Comparison of ENCODE assay signal across 11 mouse cellular contexts in genomic region chr11:100721776-100722492, GRCm38 (mm10). TPM values are rescaled to one million over a fixed set of nuclear protein-coding genes. Genes with fewer than 3 reads are reported as not detected.
DNase-seq lines count a peak whose midpoint lies in the region; ATAC-seq and TF ChIP-seq lines count a peak whose summit lies in the region.
"Had no signal": no experiment of that assay in that cellular context is flagged by ENCODE, and none has a peak within 500 bp of the region (broad histone marks: within the 10 kb centered on the region; RNA-seq: fewer than 3 reads in every experiment).

No protein-coding gene starts in this region.

- H3K27ac ChIP-seq in heart, embryonic 11.5 days (ENCODE audit: low read depth, low read length), result peak overlapping the region; percentile 86
- peak overlapping the region; percentile 28 for H3K27ac ChIP-seq in hindbrain, postnatal 0 days
- H3K27ac ChIP-seq in liver, embryonic 16.5 days (ENCODE audit: low read length), result peak overlapping the region; percentile 51

- no peak for DNase-seq in heart, postnatal 25 days (ENCODE audit: low spot score)
- peak; percentile 56 for DNase-seq in Muller cell, postnatal 12 days (ENCODE audit: inconsistent ontology term)
- DNase-seq in hindbrain, postnatal 0 days (ENCODE audit: low spot score), result no peak
- no peak for DNase-seq in layer of hippocampus, postnatal 25 days (ENCODE audit: extremely low spot score in 1 of 2, low spot score in 1 of 2)
- DNase-seq in embryo, embryonic 11 days, result no peak
- DNase-seq: lung, adult 18-20 months; thymus, adult 18-20 months had no signal

- TF ChIP-seq CTCF in hindbrain, postnatal 0 days (IDR thresholded peaks at IDR 0.05; ENCODE audit: low read depth), result no peak

- peak overlapping the region; percentile 16; the same call in 1 of the 2 replicates for H3K4me2 ChIP-seq in heart, embryonic 11.5 days
- H3K4me2 ChIP-seq in hindbrain, postnatal 0 days (ENCODE audit: low read depth, low read length), result no peak overlapping the region
- H3K4me2 ChIP-seq in liver, embryonic 16.5 days (ENCODE audit: low read depth, low read length), result peak overlapping the region; percentile 1; the same call in 1 of the 2 replicates

- no peak overlapping the region for H3K4me3 ChIP-seq in heart, embryonic 11.5 days (ENCODE audit: low read depth, low read length)
- no peak overlapping the region for H3K4me3 ChIP-seq in hindbrain, postnatal 0 days (ENCODE audit: low read length)
- H3K4me3 ChIP-seq in liver, embryonic 16.5 days (ENCODE audit: low read depth, low read length), result no peak overlapping the region

- WGBS in heart, embryonic 11.5 days (ENCODE audit: insufficient replicate concordance), result 40% methylated on average over 8 of the region's 8 CpGs
- 63% methylated on average over 8 of the region's 8 CpGs for WGBS in hindbrain, postnatal 0 days
- 13% methylated on average over 8 of the region's 8 CpGs for WGBS in liver, embryonic 16.5 days (ENCODE audit: insufficient replicate concordance)

- ATAC-seq in heart, embryonic 11.5 days (replicated peaks; ENCODE audit: insufficient number of reproducible peaks, low FRiP score, low TSS enrichment), result no peak
- ATAC-seq in hindbrain, postnatal 0 days, result no peak
- ATAC-seq in liver, embryonic 16.5 days (ENCODE audit: low read depth), result peak; percentile 25; the same call in 1 of the 2 replicates
- ATAC-seq in cerebellum, adult (ENCODE audit: insufficient number of reproducible peaks, low FRiP score, low TSS enrichment), result no peak

- intact Hi-C loops in heart, postnatal 25 days (cut with DNase I), result no loop called here

- 0 out of 2 replicates have a peak overlapping the region, but pooled peaks have one; percentile 46 for H3K9ac ChIP-seq in heart, embryonic 11.5 days (ENCODE audit: low read depth, low read length)
- no peak overlapping the region for H3K9ac ChIP-seq in hindbrain, postnatal 0 days (replicated peaks; ENCODE audit: low read length)
- H3K9ac ChIP-seq in liver, embryonic 16.5 days (ENCODE audit: low read depth, low read length), result peak overlapping the region; percentile 14; the same call in 1 of the 2 replicates

- H3K9me3 ChIP-seq in heart, embryonic 11.5 days (replicated peaks; ENCODE audit: control insufficient read depth, low read length), result no peaks in the 10 kb centered on the region
- H3K9me3 ChIP-seq in hindbrain, postnatal 0 days (ENCODE audit: low read length), result no peaks in the 10 kb centered on the region
- no peaks in the 10 kb centered on the region for H3K9me3 ChIP-seq in liver, embryonic 16.5 days (replicated peaks; ENCODE audit: control insufficient read depth, low read length)

- peaks cover 8% of the 10 kb centered on the region for H3K36me3 ChIP-seq in heart, embryonic 11.5 days (ENCODE audit: control insufficient read depth, insufficient read depth, low read length)
- peaks cover 12% of the 10 kb centered on the region; the same call in 1 of the 2 replicates for H3K36me3 ChIP-seq in hindbrain, postnatal 0 days (ENCODE audit: insufficient read depth, low read length)
- peaks cover 26% of the 10 kb centered on the region for H3K36me3 ChIP-seq in liver, embryonic 16.5 days (ENCODE audit: control insufficient read depth, insufficient read depth)

- H3K4me1 ChIP-seq in heart, embryonic 11.5 days (ENCODE audit: control insufficient read depth, insufficient read depth, low read length), result peaks cover 45% of the 10 kb centered on the region
- H3K4me1 ChIP-seq in hindbrain, postnatal 0 days (ENCODE audit: insufficient read depth, low read length), result peaks cover 8% of the 10 kb centered on the region; the same call in 1 of the 2 replicates
- H3K4me1 ChIP-seq in liver, embryonic 16.5 days (ENCODE audit: control insufficient read depth, low read depth, low read length), result peaks cover 39% of the 10 kb centered on the region

- H3K27me3 ChIP-seq in heart, embryonic 11.5 days (ENCODE audit: control insufficient read depth, insufficient read depth, low read length), result no peaks in the 10 kb centered on the region
- H3K27me3 ChIP-seq in hindbrain, postnatal 0 days (ENCODE audit: insufficient read depth, low read length), result no peaks in the 10 kb centered on the region
- H3K27me3 ChIP-seq in liver, embryonic 16.5 days (ENCODE audit: control insufficient read depth, insufficient read depth, low read depth, low read length), result no peaks in the 10 kb centered on the region

RNA-seq across cellular contexts. Expression of gene Hspb9, which starts 8.3 kb away (rescaled TPM):
- polyA plus RNA-seq in heart, embryonic 11.5 days (2014; fragmentation: Nextera tagmentation; extraction: Ambion mirVana), result 0.37 TPM in 1 of 2 replicates, not detected in the other
- total RNA-seq in heart, postnatal 25 days (2021), result not detected
- total RNA-seq in hindbrain, postnatal 0 days (2014; rRNA removed), result not detected in 2 replicates
- 0.24 and 0.28 TPM in 2 replicates for polyA plus RNA-seq in hindbrain, postnatal 0 days (2015; fragmentation: Nextera tagmentation; extraction: Ambion mirVana)
- 0.24 TPM in 1 of 2 replicates, not detected in the other for polyA plus RNA-seq in liver, embryonic 16.5 days (2015; fragmentation: Nextera tagmentation; extraction: Ambion mirVana)
- not detected for total RNA-seq in layer of hippocampus, postnatal 25 days (2021)
- polyA plus RNA-seq: embryonic facial prominence, embryonic 11.5 days had no signal

RNA-seq across cellular contexts. Expression of gene Kat2a, which starts 9.7 kb away (rescaled TPM):
- 36.7 and 37.9 TPM in 2 replicates for polyA plus RNA-seq in heart, embryonic 11.5 days (2014; fragmentation: Nextera tagmentation; extraction: Ambion mirVana)
- 10 to 100 TPM; 12.3 to 13.6 TPM for total RNA-seq in heart, postnatal 25 days (2021)
- total RNA-seq in hindbrain, postnatal 0 days (2014; rRNA removed), result 62.6 and 63.3 TPM in 2 replicates
- polyA plus RNA-seq in hindbrain, postnatal 0 days (2015; fragmentation: Nextera tagmentation; extraction: Ambion mirVana), result 56.0 and 61.7 TPM in 2 replicates
- polyA plus RNA-seq in liver, embryonic 16.5 days (2015; fragmentation: Nextera tagmentation; extraction: Ambion mirVana), result 9.9 and 12.0 TPM in 2 replicates
- total RNA-seq in layer of hippocampus, postnatal 25 days (2021), result 10 to 100 TPM; 55.6 to 55.9 TPM

RNA-seq across cellular contexts. Expression of gene Rab5c, which starts 16.1 kb away (rescaled TPM):
- 30.8 and 41.1 TPM in 2 replicates for polyA plus RNA-seq in heart, embryonic 11.5 days (2014; fragmentation: Nextera tagmentation; extraction: Ambion mirVana)
- total RNA-seq in heart, postnatal 25 days (2021), result 10 to 100 TPM; 62.1 to 66.8 TPM
- 246 and 248 TPM in 2 replicates for total RNA-seq in hindbrain, postnatal 0 days (2014; rRNA removed)
- 34.1 and 34.4 TPM in 2 replicates for polyA plus RNA-seq in hindbrain, postnatal 0 days (2015; fragmentation: Nextera tagmentation; extraction: Ambion mirVana)
- polyA plus RNA-seq in liver, embryonic 16.5 days (2015; fragmentation: Nextera tagmentation; extraction: Ambion mirVana), result 21.9 and 22.6 TPM in 2 replicates
- total RNA-seq in layer of hippocampus, postnatal 25 days (2021), result 100 to 1,000 TPM; 141 to 152 TPM

RNA-seq across cellular contexts. Expression of gene Dhx58, which starts 17.9 kb away (rescaled TPM):
- polyA plus RNA-seq in heart, embryonic 11.5 days (2014; fragmentation: Nextera tagmentation; extraction: Ambion mirVana), result 0.65 and 1.3 TPM in 2 replicates
- total RNA-seq in heart, postnatal 25 days (2021), result under 1 TPM; 0.68 to 0.98 TPM
- 0.61 and 1.2 TPM in 2 replicates for total RNA-seq in hindbrain, postnatal 0 days (2014; rRNA removed)
- polyA plus RNA-seq in hindbrain, postnatal 0 days (2015; fragmentation: Nextera tagmentation; extraction: Ambion mirVana), result 2.7 and 3.1 TPM in 2 replicates
- polyA plus RNA-seq in liver, embryonic 16.5 days (2015; fragmentation: Nextera tagmentation; extraction: Ambion mirVana), result 1.9 and 2.2 TPM in 2 replicates
- total RNA-seq in layer of hippocampus, postnatal 25 days (2021), result 1 to 10 TPM; 1.4 to 2.1 TPM

RNA-seq across cellular contexts. Expression of gene Zfp385c, which starts 29.7 kb away (rescaled TPM):
- polyA plus RNA-seq in heart, embryonic 11.5 days (2014; fragmentation: Nextera tagmentation; extraction: Ambion mirVana), result 0.14 and 0.25 TPM in 2 replicates
- under 1 TPM; 0.31 to 0.47 TPM for total RNA-seq in heart, postnatal 25 days (2021)
- total RNA-seq in hindbrain, postnatal 0 days (2014; rRNA removed), result 9.8 and 13.0 TPM in 2 replicates
- 10.0 and 11.3 TPM in 2 replicates for polyA plus RNA-seq in hindbrain, postnatal 0 days (2015; fragmentation: Nextera tagmentation; extraction: Ambion mirVana)
- polyA plus RNA-seq in liver, embryonic 16.5 days (2015; fragmentation: Nextera tagmentation; extraction: Ambion mirVana), result 0.05 TPM in 1 of 2 replicates, not detected in the other
- total RNA-seq in layer of hippocampus, postnatal 25 days (2021), result under 1 TPM in 1 of 2 experiments, not detected in 1; 0.31 TPM

Comparison
In these comparisons a context has a peak if more than half of its experiments do, and no peak if none do; other contexts are left out.
1. H3K27ac ChIP-seq: peak in every context shown above with its lines; median percentile 86 in heart, embryonic 11.5 days; 51 in liver, embryonic 16.5 days; 28 in hindbrain, postnatal 0 days.